Mouse (Mus musculus): ENCODE data around the gene Atp1a2. TPM values are rescaled to one million over a fixed set of nuclear protein-coding genes. Genes with fewer than 3 reads are reported as not detected.

Atp1a2 gene
- total RNA-seq, 2 experiments from 2014 or later: 592 to 599 TPM

DNA sequence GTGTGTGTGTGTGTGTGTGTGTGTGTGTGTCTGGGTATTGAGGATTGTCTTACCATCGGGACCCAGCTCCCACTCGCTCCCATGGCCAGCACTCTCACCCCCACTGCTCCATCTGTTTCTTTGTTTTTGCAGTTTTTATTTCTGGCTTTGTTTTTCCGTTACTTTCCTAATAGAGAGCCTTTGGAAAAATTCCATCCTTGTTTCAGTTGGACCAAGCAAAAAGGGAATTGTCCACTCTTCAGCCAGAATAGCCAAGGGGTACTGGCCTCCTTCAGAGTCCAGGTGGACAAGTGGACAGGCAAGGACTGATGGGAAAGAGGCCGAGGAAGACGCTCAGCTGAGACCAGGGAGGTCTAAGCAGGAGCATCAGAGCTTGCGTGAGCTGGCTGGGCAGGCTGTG is 9.0 kb upstream of the Atp1a2 start:
- DNase-seq (ENCODE audit: extremely low spot score in 1 of 2, low spot score in 1 of 2): no peak

GRCm38 (mm10) chr1:172306196-172306595 is 8.3 kb upstream of the Atp1a2 start:
- no peak for DNase-seq (ENCODE audit: extremely low spot score in 1 of 2, low spot score in 1 of 2)

DNA sequence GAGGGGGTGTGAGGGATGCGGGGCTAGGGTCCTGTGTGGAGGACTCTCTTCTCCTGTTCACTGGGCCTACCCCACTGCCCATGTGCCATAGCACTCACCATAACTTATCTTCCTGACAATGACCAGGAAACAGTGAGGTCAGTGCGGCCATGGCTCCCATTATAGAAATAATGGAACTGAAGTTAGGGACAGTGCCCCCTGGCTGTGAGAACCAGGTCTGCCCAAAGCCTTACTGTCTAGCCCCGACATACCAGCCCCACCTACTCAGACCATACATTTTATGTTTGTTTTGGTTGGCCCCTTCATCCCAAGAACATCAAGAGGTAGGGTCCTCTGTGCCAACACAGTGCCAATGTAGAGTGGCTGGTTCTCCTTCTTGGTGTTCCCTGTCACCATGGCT is 7.8 kb upstream of the Atp1a2 start:
- DNase-seq (ENCODE audit: extremely low spot score in 1 of 2, low spot score in 1 of 2): no peak

DNA sequence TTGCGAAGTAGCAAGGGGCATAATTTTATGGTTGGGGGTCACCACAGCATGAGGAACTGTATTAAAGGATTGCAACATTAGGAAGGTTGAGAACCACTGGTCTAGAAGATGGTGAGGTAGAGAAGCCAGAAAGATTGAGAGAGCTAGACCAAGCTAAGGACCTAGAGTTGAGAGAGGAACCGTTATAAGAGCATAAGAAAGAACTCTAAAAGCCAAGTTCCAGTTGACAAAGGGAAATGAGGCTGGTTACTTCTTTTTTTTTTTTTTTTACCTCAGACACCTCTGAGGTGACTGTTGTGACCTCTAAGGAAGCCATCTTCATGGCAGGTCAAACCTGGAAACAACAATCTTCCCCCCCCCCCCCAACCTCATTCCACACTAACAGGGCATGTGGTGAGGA is 7.3 kb upstream of the Atp1a2 start:
- DNase-seq (ENCODE audit: extremely low spot score in 1 of 2, low spot score in 1 of 2): no peak

DNA sequence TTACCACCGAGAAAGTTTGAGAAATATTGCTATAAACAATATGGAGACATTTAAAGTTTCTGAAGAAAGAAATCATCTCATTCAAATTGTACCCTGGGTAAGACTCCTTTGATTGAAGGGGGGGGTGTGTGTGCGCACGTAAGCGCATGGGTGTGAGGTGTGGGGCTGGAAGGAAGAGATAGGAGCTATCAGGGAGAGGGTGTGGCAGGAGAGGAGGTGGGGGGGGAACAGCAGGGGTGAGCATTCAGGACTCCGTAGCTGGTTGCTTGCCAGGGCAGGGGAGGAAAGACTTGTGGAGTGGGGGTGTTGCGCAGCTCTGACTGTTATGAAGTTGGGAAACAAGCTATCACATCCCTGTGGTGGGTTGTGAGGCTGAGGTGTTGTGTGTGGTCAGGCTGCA is 6.6 kb upstream of the Atp1a2 start:
- no peak for DNase-seq (ENCODE audit: extremely low spot score in 1 of 2, low spot score in 1 of 2)

DNA sequence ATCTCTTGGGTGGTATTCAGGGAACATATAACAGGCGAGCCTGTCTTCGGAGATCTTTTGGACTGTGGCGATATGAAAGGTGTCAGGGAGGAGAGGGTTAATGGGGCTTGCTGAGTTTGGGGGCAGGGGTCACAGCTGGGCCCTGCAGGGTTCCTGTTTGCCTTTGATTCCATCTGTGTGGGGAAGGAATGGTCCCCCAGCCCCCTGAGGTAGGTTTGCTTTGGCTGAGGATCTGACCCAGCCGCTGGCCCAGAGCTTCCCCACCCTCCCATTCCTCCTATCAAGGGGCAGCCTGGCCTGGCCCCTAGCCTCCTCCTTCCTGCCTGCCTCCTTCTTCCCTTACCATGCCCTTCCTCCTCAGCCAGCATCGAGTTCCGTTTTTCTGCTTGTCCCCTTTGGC is 5.0 kb upstream of the Atp1a2 start:
- DNase-seq (ENCODE audit: extremely low spot score in 1 of 2, low spot score in 1 of 2): no peak

- DNase-seq (ENCODE audit: extremely low spot score in 1 of 2, low spot score in 1 of 2): no peak
These were observed 4.4 kb upstream of the Atp1a2 start for GRCm38 (mm10) chr1:172302311-172302710.

- DNase-seq (ENCODE audit: extremely low spot score in 1 of 2, low spot score in 1 of 2): no peak
These were observed 3.3 kb upstream of the Atp1a2 start for GRCm38 (mm10) chr1:172301180-172301579.

DNA sequence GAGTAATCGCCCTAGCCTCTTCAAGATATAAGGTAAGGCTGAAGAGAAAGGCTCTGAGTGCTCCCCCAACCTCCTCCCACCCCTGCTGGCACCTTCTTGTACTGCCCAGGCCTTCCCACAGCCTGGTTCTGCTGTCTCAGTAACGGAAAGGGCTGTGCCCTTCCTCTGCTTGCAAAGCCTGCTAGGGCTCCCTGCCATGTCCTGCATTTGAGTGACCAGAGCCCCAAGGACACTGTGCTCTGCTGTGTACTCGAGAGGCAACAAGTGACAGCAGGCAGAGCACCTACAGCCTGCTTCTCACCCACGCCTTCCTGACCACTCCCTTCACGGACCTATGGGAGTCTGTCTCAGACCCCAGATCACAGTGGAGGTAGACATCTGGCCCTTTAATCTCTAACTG is 2.4 kb upstream of the Atp1a2 start:
- DNase-seq (ENCODE audit: extremely low spot score in 1 of 2, low spot score in 1 of 2): no peak

DNA sequence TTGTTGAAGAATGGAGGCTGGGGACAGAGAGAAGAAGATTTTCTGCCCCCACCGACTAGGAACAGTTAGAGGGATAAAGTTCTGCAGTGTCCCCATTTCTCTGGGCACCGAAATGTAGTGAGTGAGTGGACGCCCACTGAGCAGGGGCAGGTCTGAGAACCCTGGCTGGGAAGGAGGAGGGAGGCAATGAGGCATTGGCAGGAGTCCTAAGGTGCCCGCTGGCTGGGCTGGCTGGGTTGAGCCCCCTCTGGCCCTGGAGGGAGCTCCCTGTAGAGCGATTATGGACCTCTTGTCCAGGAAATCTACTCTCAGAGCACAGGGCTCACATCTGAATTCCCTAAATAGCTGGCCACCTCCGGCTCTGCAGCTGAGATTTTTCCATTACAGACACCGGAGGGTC is 1.7 kb upstream of the Atp1a2 start:
- DNase-seq (ENCODE audit: extremely low spot score in 1 of 2, low spot score in 1 of 2): no peak

DNA sequence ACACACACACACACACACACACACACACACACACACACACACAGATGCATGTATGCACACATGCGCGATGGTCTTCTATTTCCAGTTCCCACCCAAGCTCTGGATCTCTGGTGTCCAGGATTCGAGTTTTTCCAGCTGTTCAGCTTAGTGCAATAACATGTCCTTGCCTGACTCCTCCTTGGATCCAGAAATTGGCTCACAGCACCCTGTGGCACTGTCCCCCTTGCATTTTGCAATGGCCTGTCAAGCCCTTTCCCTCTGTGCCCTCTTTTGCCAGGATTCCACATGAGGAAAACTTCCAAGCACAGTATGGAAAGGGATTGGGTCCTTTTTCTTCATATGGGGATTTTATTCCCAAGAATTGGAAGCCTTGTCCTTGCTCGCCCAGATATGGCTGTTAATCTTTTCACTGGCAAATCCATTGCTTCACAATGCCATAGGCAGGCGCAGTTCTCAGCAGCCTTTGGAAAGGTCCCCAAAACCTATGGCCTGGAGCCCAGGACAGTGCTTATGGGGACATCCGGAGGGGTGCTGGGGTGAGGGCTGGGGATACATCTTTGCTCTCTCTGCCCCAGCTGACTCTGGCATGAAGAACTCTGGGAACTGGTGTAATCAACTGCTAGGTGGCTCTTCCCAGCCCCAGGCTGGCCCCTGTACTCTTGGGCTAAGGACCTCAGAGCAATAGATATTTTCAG is 901 bp downstream of the Atp1a2 start:
- DNase-seq (ENCODE audit: extremely low spot score in 1 of 2, low spot score in 1 of 2): no peak

- no peak for DNase-seq (ENCODE audit: extremely low spot score in 1 of 2, low spot score in 1 of 2)
These were observed 2.1 kb downstream of the Atp1a2 start for GRCm38 (mm10) chr1:172295751-172296197.

GRCm38 (mm10) chr1:172293449-172293848 is 4.4 kb downstream of the Atp1a2 start:
- DNase-seq (ENCODE audit: extremely low spot score in 1 of 2, low spot score in 1 of 2): no peak

- DNase-seq (ENCODE audit: extremely low spot score in 1 of 2, low spot score in 1 of 2): no peak
These were observed 5.0 kb downstream of the Atp1a2 start for GRCm38 (mm10) chr1:172292880-172293279.

DNA sequence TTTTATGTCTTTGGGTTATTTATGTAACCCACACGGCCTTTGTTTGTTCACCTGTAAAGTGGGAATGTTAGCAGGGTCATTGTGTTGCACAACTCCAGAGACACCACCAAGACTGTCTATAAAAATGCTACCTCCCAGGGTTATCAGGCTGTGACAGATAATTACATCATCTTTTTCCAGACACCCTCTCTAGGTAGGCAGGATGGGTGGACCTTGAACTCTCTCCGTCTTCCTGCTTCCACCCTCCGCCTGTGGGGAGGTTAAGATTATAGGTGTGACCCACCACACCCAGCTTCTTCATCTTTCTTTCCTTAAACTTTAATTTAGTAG is 8.3 kb downstream of the Atp1a2 start:
- DNase-seq (ENCODE audit: extremely low spot score in 1 of 2, low spot score in 1 of 2): no peak

GRCm38 (mm10) chr1:172288900-172289616 is 8.8 kb downstream of the Atp1a2 start:
- DNase-seq (ENCODE audit: extremely low spot score in 1 of 2, low spot score in 1 of 2): no peak

DNA sequence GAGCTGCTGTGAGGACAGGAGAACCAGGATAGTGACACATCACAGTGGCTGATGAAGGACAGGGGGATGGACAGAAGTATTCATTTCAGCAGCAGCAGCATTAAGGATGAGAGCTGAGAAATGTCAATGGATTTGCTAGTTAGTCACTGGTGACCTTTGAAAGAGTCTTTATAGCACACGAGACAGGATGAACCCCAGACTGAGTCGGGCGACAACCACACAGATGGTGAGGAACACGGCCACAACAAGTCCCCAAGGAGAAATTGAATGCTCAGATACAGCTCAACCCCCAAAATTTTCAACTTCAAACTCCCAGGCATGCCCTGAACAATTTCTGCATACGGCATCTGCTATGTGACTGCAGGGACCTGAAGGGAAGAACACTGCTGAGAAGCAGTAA is 11.1 kb downstream of the Atp1a2 start:
- DNase-seq (ENCODE audit: extremely low spot score in 1 of 2, low spot score in 1 of 2): no peak

DNA sequence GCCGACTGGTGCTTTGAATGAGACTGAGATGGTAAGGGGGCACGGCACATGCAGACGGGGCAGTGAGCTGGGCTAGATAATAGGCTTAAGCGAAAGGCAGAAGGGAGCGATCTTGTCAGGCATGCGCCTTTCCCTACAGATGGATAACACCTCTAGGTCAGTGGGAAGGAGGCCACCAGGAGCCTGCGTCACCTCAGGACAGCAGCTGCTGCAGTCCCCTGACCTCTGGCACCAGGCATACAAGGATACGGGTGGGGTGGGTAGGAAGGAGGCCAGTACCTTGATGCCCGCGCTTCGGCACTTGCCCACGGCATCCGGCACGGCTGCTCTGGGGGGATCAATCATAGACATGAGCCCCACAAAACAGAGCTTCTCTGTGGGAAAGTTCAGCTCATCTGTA is 13.6 kb downstream of the Atp1a2 start:
- DNase-seq (ENCODE audit: extremely low spot score in 1 of 2, low spot score in 1 of 2): no peak

- no peak for DNase-seq (ENCODE audit: extremely low spot score in 1 of 2, low spot score in 1 of 2)
These were observed 14.8 kb downstream of the Atp1a2 start for GRCm38 (mm10) chr1:172283073-172283472.

DNA sequence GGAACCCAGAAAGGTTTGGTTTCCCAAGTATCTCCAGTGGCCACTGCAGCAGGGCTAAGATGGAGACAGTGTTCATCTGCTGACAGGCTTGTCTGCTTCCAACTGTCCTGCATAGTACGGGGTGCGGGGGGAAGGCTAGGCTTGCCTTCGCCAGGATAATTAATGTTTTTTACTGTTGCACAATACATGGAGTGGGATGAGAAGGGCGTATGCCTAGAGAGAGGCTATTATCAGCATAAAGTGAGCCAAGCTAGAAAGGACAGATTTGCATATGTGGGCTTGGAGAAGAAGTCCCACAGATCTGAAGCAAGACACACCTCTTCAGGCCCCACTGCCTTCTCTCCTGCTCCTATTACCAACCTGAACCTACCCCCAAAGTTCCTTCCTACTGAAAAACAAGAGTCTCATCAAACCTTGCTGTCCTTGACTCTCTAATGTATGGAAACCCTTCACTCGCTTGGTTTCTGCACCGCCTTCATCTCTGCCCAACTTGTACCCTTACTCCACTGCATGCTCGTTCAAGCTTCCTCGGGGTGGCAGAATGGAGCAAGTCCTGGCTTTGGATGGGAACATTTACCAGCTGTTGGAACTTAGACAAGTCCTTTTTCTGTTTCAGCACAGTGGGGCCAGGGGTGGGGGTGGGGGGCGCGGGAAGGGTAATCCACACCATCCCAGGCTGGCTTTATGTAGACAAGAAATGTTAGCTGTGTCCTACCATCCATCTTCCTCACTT is 16.2 kb downstream of the Atp1a2 start:
- DNase-seq (ENCODE audit: extremely low spot score in 1 of 2, low spot score in 1 of 2): no peak

- DNase-seq (ENCODE audit: extremely low spot score in 1 of 2, low spot score in 1 of 2): no peak
These were observed 17.9 kb downstream of the Atp1a2 start for GRCm38 (mm10) chr1:172279768-172280509.

All from layer of hippocampus, postnatal 25 days (tissue).